Mouse (Mus musculus) hindbrain, embryonic 13.5 days (tissue): ENCODE measurements at regions not wholly inside any gene's neighbourhood (a gene's known extent, or its start where the extent isn't known, plus 50 kb on each side); places are given as distances from the start of the nearest gene placed in this dataset.

Experiments
- ATAC-seq: fragments of 200-750 bp; cut with Nextera tagmentation; 2 replicates; pipeline ENCODE4 v1.8.0; 2017; ENCODE audit warnings: moderate TSS enrichment; ENCODE audit not compliant: low FRiP score
- H3K27ac ChIP-seq: fragments of 300-500 bp; sonication (generic); 2 replicates; pipeline ENCODE4 v1.5.1; 2015; ENCODE audit warnings: inconsistent platforms, mild to moderate bottlenecking, moderate library complexity
- H3K27me3 ChIP-seq: fragments of 300-500 bp; sonication (generic); 2 replicates; pipeline ENCODE4 v1.6.1; 2015; ENCODE audit warnings: mild to moderate bottlenecking, inconsistent platforms
- H3K36me3 ChIP-seq: fragments of 300-500 bp; sonication (generic); 2 replicates; pipeline ENCODE4 v1.6.1; 2015; ENCODE audit warnings: mild to moderate bottlenecking, inconsistent platforms
- H3K4me1 ChIP-seq: fragments of 300-500 bp; sonication (generic); replicated peaks from 2 replicates; pipeline ENCODE4 v1.6.1; 2015; ENCODE audit warnings: inconsistent platforms
- H3K4me2 ChIP-seq: fragments of 300-500 bp; sonication (generic); 2 replicates; pipeline ENCODE4 v1.6.1; 2015; ENCODE audit warnings: inconsistent platforms, mild to moderate bottlenecking, moderate library complexity
- H3K4me3 ChIP-seq: fragments of 300-500 bp; sonication (generic); 2 replicates; pipeline ENCODE4 v1.5.1; 2015; ENCODE audit warnings: mild to moderate bottlenecking, inconsistent platforms
- H3K9ac ChIP-seq: fragments of 300-500 bp; sonication (generic); 2 replicates; pipeline ENCODE4 v1.6.1; 2015; ENCODE audit warnings: mild to moderate bottlenecking, inconsistent platforms
- H3K9me3 ChIP-seq: fragments of 300-500 bp; sonication (generic); 2 replicates; pipeline ENCODE4 v1.6.1; 2016; ENCODE audit warnings: inconsistent platforms
- WGBS: fragments of 180-500 bp; shearing (Covaris S2); methylation state at CpG from one replicate; pipeline ENCODE4 v1.1.7; 2015; 5-methylcytosine and 5-hydroxymethylcytosine counted together

- no peaks in the 10 kb centered on the region for H3K27me3 ChIP-seq
- ATAC-seq: no peak
- H3K9ac ChIP-seq: no peak overlapping the region
- H3K4me3 ChIP-seq: no peak overlapping the region
- no peaks in the 10 kb centered on the region for H3K4me1 ChIP-seq
- H3K36me3 ChIP-seq: no peaks in the 10 kb centered on the region
- no peak overlapping the region for H3K4me2 ChIP-seq
- no peak overlapping the region for H3K27ac ChIP-seq
- WGBS: 77% methylated on average over 4 of the region's 4 CpGs
- no peaks in the 10 kb centered on the region for H3K9me3 ChIP-seq
Observed at GRCm38 (mm10) chr5:11983452-11983851, 65.6 kb downstream of the 4933402N22Rik start.

- H3K27ac ChIP-seq: no peak overlapping the region
- no peaks in the 10 kb centered on the region for H3K4me1 ChIP-seq
- H3K27me3 ChIP-seq: no peaks in the 10 kb centered on the region
- H3K9ac ChIP-seq: no peak overlapping the region
- H3K36me3 ChIP-seq: no peaks in the 10 kb centered on the region
- H3K4me3 ChIP-seq: no peak overlapping the region
- no peaks in the 10 kb centered on the region for H3K9me3 ChIP-seq
- 87% methylated on average over 5 of the region's 5 CpGs for WGBS
- no peak overlapping the region for H3K4me2 ChIP-seq
- ATAC-seq: no peak
Observed at GRCm38 (mm10) chr5:11989140-11989539, 71.3 kb downstream of the 4933402N22Rik start.

GRCm38 (mm10) chr5:12000777-12001176 is 82.9 kb downstream of the 4933402N22Rik start:
- no peaks in the 10 kb centered on the region for H3K27me3 ChIP-seq
- H3K4me2 ChIP-seq: no peak overlapping the region
- no peaks in the 10 kb centered on the region for H3K9me3 ChIP-seq
- ATAC-seq: no peak
- H3K36me3 ChIP-seq: no peaks in the 10 kb centered on the region
- H3K4me3 ChIP-seq: no peak overlapping the region
- no peaks in the 10 kb centered on the region for H3K4me1 ChIP-seq
- H3K9ac ChIP-seq: no peak overlapping the region
- H3K27ac ChIP-seq: no peak overlapping the region

DNA sequence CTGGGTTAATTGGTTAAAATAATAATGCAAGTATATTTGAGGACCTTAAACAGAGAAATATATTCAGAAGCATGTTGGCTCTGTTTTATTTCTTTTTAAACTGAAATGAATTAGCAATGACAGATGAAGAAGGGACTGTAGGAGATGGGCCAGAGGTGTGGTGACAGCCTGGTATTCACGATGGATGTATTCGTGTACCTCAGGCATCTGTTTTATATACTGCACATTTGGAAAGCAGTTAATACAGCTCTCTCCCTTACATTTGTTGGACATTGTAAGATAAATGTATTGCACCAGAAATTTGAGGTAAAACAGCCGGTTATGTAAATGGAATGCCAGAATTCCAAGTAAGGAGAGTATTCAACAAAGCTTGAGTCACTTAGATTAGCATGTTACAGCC is 88.6 kb downstream of the 4933402N22Rik start:
- Histone ChIP-seq H3K36me3 (no peaks in the 10 kb centered on the region), H3K4me1 (no peaks in the 10 kb centered on the region), H3K27me3 (no peaks in the 10 kb centered on the region), H3K27ac (no peak overlapping the region), H3K4me2 (no peak overlapping the region), H3K9me3 (no peaks in the 10 kb centered on the region), H3K9ac (no peak overlapping the region), H3K4me3 (no peak overlapping the region)
- 94% methylated on average over 3 of the region's 3 CpGs for WGBS
- no peak for ATAC-seq

- Histone ChIP-seq H3K9ac (no peak overlapping the region), H3K4me3 (no peak overlapping the region), H3K9me3 (no peaks in the 10 kb centered on the region), H3K27me3 (no peaks in the 10 kb centered on the region), H3K27ac (no peak overlapping the region), H3K4me1 (no peaks in the 10 kb centered on the region), H3K36me3 (no peaks in the 10 kb centered on the region), H3K4me2 (no peak overlapping the region)
- no peak for ATAC-seq
- WGBS: 77% methylated on average over 1 of the region's 1 CpGs
Observed at GRCm38 (mm10) chr5:12016332-12016731, 98.5 kb downstream of the 4933402N22Rik start.

- Histone ChIP-seq H3K4me2 (no peak overlapping the region), H3K9me3 (no peaks in the 10 kb centered on the region), H3K36me3 (no peaks in the 10 kb centered on the region), H3K9ac (no peak overlapping the region), H3K27ac (no peak overlapping the region), H3K4me1 (no peaks in the 10 kb centered on the region), H3K4me3 (no peak overlapping the region), H3K27me3 (no peaks in the 10 kb centered on the region)
- ATAC-seq: no peak
Observed at GRCm38 (mm10) chr5:12020489-12020888, 102.6 kb downstream of the 4933402N22Rik start.

DNA sequence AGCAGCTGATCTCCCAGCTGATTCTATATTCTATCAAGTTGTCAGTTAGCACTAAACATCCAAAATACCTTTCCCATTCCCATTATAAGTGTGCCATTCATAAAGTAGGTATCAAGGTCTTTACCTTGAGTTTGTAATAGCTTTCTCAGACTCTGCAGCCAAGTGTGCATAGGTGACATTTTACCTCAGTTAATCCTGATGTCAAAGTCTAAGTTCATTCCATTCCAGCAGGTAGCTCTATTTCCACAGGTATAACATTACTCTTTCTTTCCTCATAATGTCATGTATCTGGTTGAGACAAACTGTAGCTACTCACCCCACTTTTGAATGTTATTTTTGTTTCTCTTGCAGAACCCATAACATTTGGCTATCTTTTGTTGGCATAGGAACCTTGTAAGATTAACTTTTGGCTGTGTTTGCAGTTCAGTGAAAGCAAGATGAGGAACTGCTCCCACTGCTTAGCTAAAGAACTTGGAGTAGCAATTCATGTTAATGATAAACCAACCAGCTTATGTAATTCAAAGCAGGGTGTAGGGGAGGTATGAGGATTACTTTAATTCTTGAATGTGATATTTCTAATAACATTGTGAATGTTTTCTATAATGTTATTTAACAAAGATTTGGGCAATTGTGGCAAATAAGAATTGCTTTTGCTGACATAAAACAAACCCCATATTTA is 107.0 kb downstream of the 4933402N22Rik start:
- no peak for ATAC-seq
- H3K4me3 ChIP-seq: no peak overlapping the region

GRCm38 (mm10) chr5:12030002-12030401 is 112.2 kb downstream of the 4933402N22Rik start:
- H3K9ac ChIP-seq: no peak overlapping the region
- H3K36me3 ChIP-seq: no peaks in the 10 kb centered on the region
- no peaks in the 10 kb centered on the region for H3K9me3 ChIP-seq
- no peaks in the 10 kb centered on the region for H3K27me3 ChIP-seq
- peak; percentile 84 for ATAC-seq
- H3K4me1 ChIP-seq: no peaks in the 10 kb centered on the region
- H3K27ac ChIP-seq: no peak overlapping the region
- 23% methylated on average over 5 of the region's 5 CpGs for WGBS
- H3K4me3 ChIP-seq: no peak overlapping the region
- no peak overlapping the region for H3K4me2 ChIP-seq

More for the DNA sequence above, 107.0 kb downstream of the 4933402N22Rik start:
- no peaks in the 10 kb centered on the region for H3K4me1 ChIP-seq
- H3K36me3 ChIP-seq: no peaks in the 10 kb centered on the region
- H3K4me2 ChIP-seq: no peak overlapping the region
- H3K27ac ChIP-seq: no peak overlapping the region
- no peak overlapping the region for H3K9ac ChIP-seq
- no peaks in the 10 kb centered on the region for H3K9me3 ChIP-seq
- no peaks in the 10 kb centered on the region for H3K27me3 ChIP-seq

- H3K27ac ChIP-seq: no peak overlapping the region
- H3K9me3 ChIP-seq: no peaks in the 10 kb centered on the region
- H3K9ac ChIP-seq: no peak overlapping the region
- H3K36me3 ChIP-seq: no peaks in the 10 kb centered on the region
- no peaks in the 10 kb centered on the region for H3K27me3 ChIP-seq
- H3K4me3 ChIP-seq: no peak overlapping the region
- 88% methylated on average over 1 of the region's 1 CpGs for WGBS
- no peaks in the 10 kb centered on the region for H3K4me1 ChIP-seq
- no peak for ATAC-seq
- no peak overlapping the region for H3K4me2 ChIP-seq
Observed at GRCm38 (mm10) chr5:12049806-12050205, 132.0 kb downstream of the 4933402N22Rik start.

DNA sequence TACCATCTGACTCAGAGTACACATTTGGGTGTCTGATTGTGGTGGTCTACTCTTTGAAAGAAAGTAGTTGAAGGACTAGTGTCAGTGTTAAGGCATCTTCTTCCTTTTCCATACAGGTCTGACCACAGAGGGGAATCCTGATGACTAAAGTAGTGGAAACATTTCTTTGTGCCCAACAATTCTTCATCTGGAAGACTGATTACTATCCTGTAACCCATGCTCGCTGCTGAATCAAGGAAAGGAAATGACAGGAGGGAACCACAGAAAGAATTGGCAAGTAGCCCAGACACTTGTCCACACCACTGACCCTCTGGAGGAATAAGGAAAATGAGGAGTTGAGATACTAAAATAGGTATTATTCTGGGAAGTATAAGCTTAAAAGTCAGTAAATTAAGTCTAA is 162.3 kb downstream of the 4933402N22Rik start:
- Histone ChIP-seq H3K9ac (no peak overlapping the region), H3K36me3 (no peaks in the 10 kb centered on the region), H3K27ac (no peak overlapping the region), H3K4me1 (no peaks in the 10 kb centered on the region), H3K4me2 (no peak overlapping the region), H3K4me3 (no peak overlapping the region), H3K27me3 (no peaks in the 10 kb centered on the region), H3K9me3 (no peaks in the 10 kb centered on the region)
- no peak for ATAC-seq
- 79% methylated on average over 1 of the region's 1 CpGs for WGBS

- Histone ChIP-seq H3K9ac (no peak overlapping the region), H3K36me3 (no peaks in the 10 kb centered on the region), H3K4me1 (no peaks in the 10 kb centered on the region), H3K4me3 (no peak overlapping the region), H3K27ac (no peak overlapping the region), H3K9me3 (no peaks in the 10 kb centered on the region), H3K4me2 (no peak overlapping the region), H3K27me3 (no peaks in the 10 kb centered on the region)
- 79% methylated on average over 1 of the region's 1 CpGs for WGBS
- ATAC-seq: no peak
Observed at GRCm38 (mm10) chr5:12093680-12094079, 175.8 kb downstream of the 4933402N22Rik start.

- WGBS: 82% methylated on average over 5 of the region's 5 CpGs
- no peak for ATAC-seq
- Histone ChIP-seq H3K4me2 (no peak overlapping the region), H3K36me3 (no peaks in the 10 kb centered on the region), H3K9me3 (no peaks in the 10 kb centered on the region), H3K4me1 (no peaks in the 10 kb centered on the region), H3K27me3 (no peaks in the 10 kb centered on the region), H3K4me3 (no peak overlapping the region), H3K9ac (no peak overlapping the region), H3K27ac (no peak overlapping the region)
Observed at GRCm38 (mm10) chr5:12116587-12117354, 198.9 kb downstream of the 4933402N22Rik start.

DNA sequence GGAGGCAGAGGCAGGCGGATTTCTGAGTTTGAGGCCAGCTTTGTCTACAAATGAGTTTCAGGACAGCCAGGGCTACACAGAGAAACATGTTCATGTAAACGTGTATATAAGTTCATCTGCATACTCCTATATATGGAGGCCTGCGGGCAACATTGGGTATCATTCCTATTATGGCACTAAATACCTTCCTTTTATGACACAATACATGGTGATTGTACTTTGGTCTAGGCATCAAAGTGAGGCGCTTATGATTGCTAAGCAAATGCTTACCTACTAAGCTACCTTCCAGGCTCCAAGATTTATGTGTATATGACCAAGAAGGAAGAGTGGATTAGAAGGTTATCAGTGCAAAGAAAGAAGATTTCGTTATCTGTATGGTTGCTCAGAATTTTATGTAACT is 207.1 kb downstream of the 4933402N22Rik start:
- H3K9me3 ChIP-seq: no peaks in the 10 kb centered on the region
- H3K4me3 ChIP-seq: no peak overlapping the region
- no peak overlapping the region for H3K4me2 ChIP-seq
- no peaks in the 10 kb centered on the region for H3K4me1 ChIP-seq
- no peak overlapping the region for H3K9ac ChIP-seq
- no peak overlapping the region for H3K27ac ChIP-seq
- no peaks in the 10 kb centered on the region for H3K27me3 ChIP-seq
- WGBS: 92% methylated on average over 5 of the region's 5 CpGs
- ATAC-seq: no peak
- H3K36me3 ChIP-seq: no peaks in the 10 kb centered on the region
